ENCODE assay signal across 24 mouse cellular contexts in the genomic region with DNA sequence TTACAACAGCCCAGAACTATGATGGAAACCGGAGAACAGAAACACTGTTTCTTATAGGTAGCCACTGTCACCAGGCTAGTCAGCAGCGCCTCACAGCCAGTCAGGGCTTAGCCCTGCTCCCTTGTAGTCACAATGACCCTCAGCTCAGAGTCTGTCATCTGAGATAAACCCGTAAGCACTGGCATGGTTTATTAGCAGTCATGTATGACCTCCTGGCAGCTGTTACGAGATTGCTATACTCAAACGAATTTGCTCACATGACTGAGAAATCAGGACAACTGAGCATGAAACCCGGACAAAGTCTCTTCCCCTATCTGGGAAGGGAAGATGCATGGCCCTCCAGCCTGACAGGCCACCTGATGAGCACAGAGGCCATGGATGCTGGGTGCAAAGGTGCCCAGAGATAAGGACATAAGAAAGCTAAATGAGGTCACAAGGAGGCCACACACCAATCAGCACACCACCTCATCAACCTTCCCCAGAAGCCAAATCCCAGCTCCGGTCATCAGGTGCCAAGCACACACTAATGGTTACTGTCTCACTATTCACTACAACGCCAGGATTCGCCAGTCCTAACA. TPM values are rescaled to one million over a fixed set of nuclear protein-coding genes. Genes with fewer than 3 reads are reported as not detected.
DNase-seq lines count a peak whose midpoint lies in the region; ATAC-seq and TF ChIP-seq lines count a peak whose summit lies in the region.
"Had no signal": no experiment of that assay in that cellular context is flagged by ENCODE, and none has a peak within 500 bp of the region (broad histone marks: within the 10 kb centered on the region; RNA-seq: fewer than 3 reads in every experiment).

No protein-coding gene starts in this region.

- TF ChIP-seq CTCF in hindbrain, postnatal 0 days (IDR thresholded peaks at IDR 0.05; ENCODE audit: low read depth): no peak
- no peak for TF ChIP-seq CTCF in liver, adult 2 months (IDR thresholded peaks at IDR 0.05; ENCODE audit: low read depth, low read length)

- peaks cover 8% of the 10 kb centered on the region; the same call in 1 of the 2 replicates for H3K79me2 ChIP-seq in liver, adult 2 months (ENCODE audit: control insufficient read depth, insufficient read depth, low read length)

- peak overlapping the region; percentile 27; the same call in 1 of the 2 replicates for H3K27ac ChIP-seq in hindbrain, postnatal 0 days
- H3K27ac ChIP-seq in hindbrain, embryonic 16.5 days (ENCODE audit: low read depth, low read length): no peak overlapping the region
- H3K27ac ChIP-seq in liver, adult 2 months (replicated peaks; ENCODE audit: insufficient read depth, low read depth, low read length): peak overlapping the region; percentile 36
- no peak overlapping the region for H3K27ac ChIP-seq in liver, embryonic 12.5 days
- H3K27ac ChIP-seq: embryonic facial prominence, embryonic 13.5 days; forebrain, embryonic 12.5 days; heart, adult 2 months; hindbrain, embryonic 10.5 days; liver, embryonic 15.5 days; lung, embryonic 15.5 days; midbrain, embryonic 13.5 days; neural tube, embryonic 12.5 days had no signal

- ATAC-seq in hindbrain, postnatal 0 days: no peak
- ATAC-seq in hindbrain, embryonic 16.5 days: no peak
- no peak for ATAC-seq in liver, embryonic 12.5 days
- ATAC-seq in inflammation-experienced regulatory T-cells, adult 6 months: no peak
- ATAC-seq: midbrain, embryonic 13.5 days had no signal

- H3K36me3 ChIP-seq in hindbrain, postnatal 0 days (ENCODE audit: insufficient read depth, low read length): no peaks in the 10 kb centered on the region
- no peaks in the 10 kb centered on the region for H3K36me3 ChIP-seq in hindbrain, embryonic 16.5 days (ENCODE audit: control insufficient read depth, insufficient read depth, low read length)
- no peaks in the 10 kb centered on the region for H3K36me3 ChIP-seq in liver, adult 2 months (ENCODE audit: control insufficient read depth, insufficient read depth, low read length)
- no peaks in the 10 kb centered on the region for H3K36me3 ChIP-seq in liver, embryonic 12.5 days
- H3K36me3 ChIP-seq: embryonic facial prominence, embryonic 13.5 days; liver, embryonic 15.5 days; lung, embryonic 15.5 days had no signal

- 62% methylated on average over 9 of the region's 9 CpGs for WGBS in hindbrain, postnatal 0 days
- 70% methylated on average over 9 of the region's 9 CpGs for WGBS in hindbrain, embryonic 16.5 days
- WGBS in liver, adult 2 months: 47% methylated on average over 9 of the region's 9 CpGs
- WGBS in liver, embryonic 12.5 days (ENCODE audit: insufficient replicate concordance): 56% methylated on average over 9 of the region's 9 CpGs

- no peak for TF ChIP-seq POLR2A in liver, adult 2 months (IDR thresholded peaks at IDR 0.05; ENCODE audit: extremely low read depth, insufficient read depth, low read length)

- H3K4me1 ChIP-seq in hindbrain, postnatal 0 days (ENCODE audit: insufficient read depth, low read length): peaks cover 4% of the 10 kb centered on the region; the same call in 1 of the 2 replicates
- peaks cover 11% of the 10 kb centered on the region for H3K4me1 ChIP-seq in hindbrain, embryonic 16.5 days (ENCODE audit: control insufficient read depth, insufficient read depth, low read depth, low read length)
- peaks cover 41% of the 10 kb centered on the region for H3K4me1 ChIP-seq in liver, adult 2 months (ENCODE audit: control insufficient read depth, insufficient read depth, low read length)
- H3K4me1 ChIP-seq in liver, embryonic 12.5 days: peaks cover 10% of the 10 kb centered on the region; the same call in 1 of the 2 replicates
- H3K4me1 ChIP-seq: embryonic facial prominence, embryonic 13.5 days had no signal

- H3K4me3 ChIP-seq in hindbrain, postnatal 0 days (ENCODE audit: low read length): no peak overlapping the region
- H3K4me3 ChIP-seq in hindbrain, embryonic 16.5 days (ENCODE audit: low read length): no peak overlapping the region
- no peak overlapping the region for H3K4me3 ChIP-seq in liver, adult 2 months (ENCODE audit: insufficient read depth, low read depth, low read length)
- no peak overlapping the region for H3K4me3 ChIP-seq in liver, embryonic 12.5 days
- H3K4me3 ChIP-seq: embryonic facial prominence, embryonic 13.5 days; erythroblast, embryonic 14.5 days; forebrain, embryonic 12.5 days; heart, adult 2 months; hindbrain, embryonic 10.5 days; liver, embryonic 15.5 days; lung, embryonic 15.5 days; midbrain, embryonic 13.5 days; neural tube, embryonic 12.5 days had no signal

- H3K4me2 ChIP-seq in hindbrain, postnatal 0 days (ENCODE audit: low read depth, low read length): no peak overlapping the region
- no peak overlapping the region for H3K4me2 ChIP-seq in hindbrain, embryonic 16.5 days (ENCODE audit: low read length)
- no peak overlapping the region for H3K4me2 ChIP-seq in liver, embryonic 12.5 days
- H3K4me2 ChIP-seq: embryonic facial prominence, embryonic 13.5 days; forebrain, embryonic 12.5 days; liver, embryonic 15.5 days; lung, embryonic 15.5 days; midbrain, embryonic 13.5 days; neural tube, embryonic 12.5 days had no signal

- no peaks in the 10 kb centered on the region for H3K27me3 ChIP-seq in hindbrain, postnatal 0 days (ENCODE audit: insufficient read depth, low read length)
- no peaks in the 10 kb centered on the region for H3K27me3 ChIP-seq in hindbrain, embryonic 16.5 days (replicated peaks; ENCODE audit: control insufficient read depth, insufficient read depth, low read length)
- H3K27me3 ChIP-seq in liver, adult 2 months (ENCODE audit: control insufficient read depth, insufficient read depth, low read length): no peaks in the 10 kb centered on the region
- 0 out of 2 replicates have a peak, but pooled peaks cover 3% of the 10 kb centered on the region for H3K27me3 ChIP-seq in liver, embryonic 12.5 days (replicated peaks)
- H3K27me3 ChIP-seq: embryonic facial prominence, embryonic 13.5 days; forebrain, embryonic 12.5 days; liver, embryonic 15.5 days; lung, embryonic 15.5 days; neural tube, embryonic 12.5 days had no signal

- H3K9me3 ChIP-seq in hindbrain, postnatal 0 days (ENCODE audit: low read length): no peaks in the 10 kb centered on the region
- H3K9me3 ChIP-seq in hindbrain, embryonic 16.5 days (ENCODE audit: control insufficient read depth, low read length): no peaks in the 10 kb centered on the region
- no peaks in the 10 kb centered on the region for H3K9me3 ChIP-seq in liver, embryonic 12.5 days (replicated peaks)
- H3K9me3 ChIP-seq: embryonic facial prominence, embryonic 13.5 days; forebrain, embryonic 12.5 days; hindbrain, embryonic 10.5 days; liver, embryonic 15.5 days; lung, embryonic 15.5 days; midbrain, embryonic 13.5 days had no signal

- peak; percentile 24 for DNase-seq in adrenal gland, postnatal 14 days
- no peak for DNase-seq in adrenal gland, adult 18-20 months (ENCODE audit: low spot score in 2 of 2)
- peak; percentile 34 for DNase-seq in hindbrain, postnatal 0 days (ENCODE audit: low spot score)
- peak; percentile 89 for DNase-seq in liver, adult 2 months (ENCODE audit: extremely low read depth, low read depth, low spot score)
- peak; percentile 60 for DNase-seq in yolk sac, embryonic 10.5 days (ENCODE audit: low spot score)
- DNase-seq: cerebellum, adult 11-12 months; embryo, embryonic 11 days; gastrocnemius, postnatal 25 days; layer of hippocampus, adult 9-11 months; lung, postnatal 36 days; thymus, adult 18-20 months; thymus, postnatal 4 days had no signal

- H3K9ac ChIP-seq in hindbrain, postnatal 0 days (replicated peaks; ENCODE audit: low read length): no peak overlapping the region
- no peak overlapping the region for H3K9ac ChIP-seq in hindbrain, embryonic 16.5 days (ENCODE audit: low read depth, low read length)
- no peak overlapping the region for H3K9ac ChIP-seq in liver, adult 2 months (ENCODE audit: low read depth, low read length)
- no peak overlapping the region for H3K9ac ChIP-seq in liver, embryonic 12.5 days
- H3K9ac ChIP-seq: embryonic facial prominence, embryonic 13.5 days; forebrain, embryonic 12.5 days; liver, embryonic 15.5 days; lung, embryonic 15.5 days; midbrain, embryonic 13.5 days; neural tube, embryonic 12.5 days had no signal

RNA-seq across cellular contexts. Expression of a gene that starts 10.1 kb away (rescaled TPM):
- 3.7 and 5.2 TPM in 2 replicates for total RNA-seq in adrenal gland, postnatal 14 days (2021)
- total RNA-seq in adrenal gland, adult 18-20 months (2021): 1 to 10 TPM; 5.1 to 5.7 TPM
- total RNA-seq in hindbrain, postnatal 0 days (2014; rRNA removed): 69.9 and 75.5 TPM in 2 replicates
- 18.8 and 20.7 TPM in 2 replicates for polyA plus RNA-seq in hindbrain, postnatal 0 days (2015; fragmentation: Nextera tagmentation; extraction: Ambion mirVana)
- polyA plus RNA-seq in hindbrain, embryonic 16.5 days (2015; fragmentation: Nextera tagmentation; extraction: Ambion mirVana): 32.0 and 44.4 TPM in 2 replicates
- 2.6 and 3.6 TPM in 2 replicates for total RNA-seq in liver, adult 2 months (2014; rRNA removed)
- polyA plus RNA-seq in liver, adult 2 months (2012; rRNA removed): 2.7 and 3.3 TPM in 2 replicates
- 1.1 and 1.4 TPM in 2 replicates for polyA plus RNA-seq in liver, embryonic 12.5 days (2016; fragmentation: Nextera tagmentation; extraction: Ambion mirVana)
- 10 to 100 TPM in 1 of 3 experiments, 1 to 10 TPM in 2; 5.2 to 14.8 (median 7.4) TPM for polyA plus RNA-seq in inflammation-experienced regulatory T-cells, adult 6 months (2017; shearing (Covaris generic))
- polyA plus RNA-seq: erythroblast, embryonic 14.5 days had no signal

Comparison
In these comparisons a context has a peak if more than half of its experiments do, and no peak if none do; other contexts are left out.
1. DNase-seq: peak in adrenal gland, postnatal 14 days (single experiment), hindbrain, postnatal 0 days (single experiment), liver, adult 2 months (single experiment) and yolk sac, embryonic 10.5 days (single experiment); none in adrenal gland, adult 18-20 months (0 of 2).
2. H3K27ac ChIP-seq: peak in hindbrain, postnatal 0 days (single experiment) and liver, adult 2 months (single experiment); none in hindbrain, embryonic 16.5 days (single experiment) and liver, embryonic 12.5 days (single experiment).